Mouse (Mus musculus): ENCODE measurements at regions not wholly inside any gene's neighbourhood (a gene's known extent, or its start where the extent isn't known, plus 50 kb on each side); places are given as distances from the start of the nearest gene placed in this dataset.

DNA sequence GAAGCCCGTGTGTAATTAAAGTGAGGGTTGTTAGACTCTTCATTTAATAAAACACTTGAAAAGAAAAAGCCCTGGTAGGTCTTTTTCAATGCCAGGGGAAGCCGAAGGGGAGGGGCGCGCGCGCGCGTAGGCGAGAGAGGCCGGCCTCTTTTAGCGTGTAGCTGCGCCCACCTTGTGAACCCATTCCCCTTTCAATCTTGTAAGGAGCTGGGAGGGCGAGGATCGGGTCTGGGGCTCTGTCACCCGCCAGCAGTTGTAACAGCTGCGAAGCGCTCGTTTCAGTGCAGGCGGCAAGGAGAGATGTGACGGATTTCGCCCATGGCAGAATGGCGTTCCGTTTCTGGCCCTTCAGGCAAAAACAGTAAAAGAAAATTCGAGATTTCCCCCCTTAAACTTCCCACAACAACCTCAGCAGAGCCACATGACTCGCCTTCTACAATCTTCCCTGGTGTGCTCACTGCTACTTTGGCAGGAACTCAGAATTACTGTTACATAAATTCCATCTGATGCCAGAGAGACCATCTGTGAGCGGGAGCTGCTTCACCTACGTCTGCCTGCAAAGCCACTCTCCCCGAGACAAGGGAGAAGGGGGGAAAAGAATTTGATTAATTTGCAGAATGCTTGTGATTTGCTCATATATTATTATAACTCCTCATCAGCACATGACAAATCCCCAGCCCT is 436.4 kb downstream of the Zfp536 start:
- DNase-seq (ENCODE audit: low read depth, low spot score) = peak; percentile 78

GRCm38 (mm10) chr7:37337616-37338015 is 435.8 kb downstream of the Zfp536 start:
- DNase-seq (ENCODE audit: low read depth, low spot score) = no peak

- DNase-seq (ENCODE audit: low read depth, low spot score) = no peak
Observed at GRCm38 (mm10) chr7:37338067-37338501, 435.4 kb downstream of the Zfp536 start.

GRCm38 (mm10) chr7:37342613-37343012 is 430.8 kb downstream of the Zfp536 start:
- DNase-seq (ENCODE audit: low read depth, low spot score) = no peak

- DNase-seq (ENCODE audit: low read depth, low spot score) = no peak
Observed at GRCm38 (mm10) chr7:37343021-37343593, 430.3 kb downstream of the Zfp536 start.

GRCm38 (mm10) chr7:37343691-37344233 is 429.7 kb downstream of the Zfp536 start:
- no peak for DNase-seq (ENCODE audit: low read depth, low spot score)

GRCm38 (mm10) chr7:37346041-37346440 is 427.4 kb downstream of the Zfp536 start:
- peak; percentile 60 for DNase-seq (ENCODE audit: low read depth, low spot score)

DNA sequence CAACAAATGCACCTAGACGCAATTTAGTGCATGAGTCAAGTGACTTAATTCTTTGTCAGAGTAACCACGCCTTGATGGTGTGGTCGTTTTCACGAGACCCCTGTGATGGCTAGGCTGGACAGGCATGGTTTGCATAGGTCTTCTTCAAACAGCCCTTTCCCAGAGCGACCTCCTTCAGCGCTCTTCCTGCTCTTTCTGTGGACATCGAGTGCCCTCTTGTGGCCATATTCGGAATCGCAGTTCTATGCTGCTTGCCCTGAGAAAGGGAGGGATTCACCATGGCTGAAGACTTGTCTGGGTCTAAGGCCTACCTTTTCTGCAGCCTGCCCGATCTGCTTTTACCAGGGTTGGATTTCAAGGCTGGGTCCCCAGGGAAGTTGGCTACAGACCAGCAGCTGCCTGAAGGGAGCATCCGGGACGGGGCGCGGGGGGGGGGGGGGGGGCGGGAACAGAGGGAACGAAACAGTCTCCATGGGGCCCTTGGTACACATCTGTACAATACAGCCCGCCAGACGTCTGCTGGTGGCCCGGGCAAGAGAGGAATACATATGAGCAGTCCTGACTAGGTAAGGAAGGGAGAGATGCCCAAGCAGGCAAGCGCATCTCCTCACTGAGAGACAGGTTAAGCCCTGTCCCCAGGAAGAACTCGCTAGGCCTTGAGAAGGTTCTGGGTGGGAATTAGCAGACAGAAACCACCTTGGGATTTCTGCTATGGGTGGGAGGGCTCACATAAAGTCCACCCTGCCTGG is 415.6 kb downstream of the Zfp536 start:
- peak; percentile 75 for DNase-seq (ENCODE audit: low read depth, low spot score)

- DNase-seq (ENCODE audit: low read depth, low spot score) = no peak
Observed at GRCm38 (mm10) chr7:37358492-37358891, 414.9 kb downstream of the Zfp536 start.

GRCm38 (mm10) chr7:37359473-37359872 is 414.0 kb downstream of the Zfp536 start:
- DNase-seq (ENCODE audit: low read depth, low spot score) = no peak

GRCm38 (mm10) chr7:37360171-37360570 is 413.3 kb downstream of the Zfp536 start:
- DNase-seq (ENCODE audit: low read depth, low spot score) = no peak

DNA sequence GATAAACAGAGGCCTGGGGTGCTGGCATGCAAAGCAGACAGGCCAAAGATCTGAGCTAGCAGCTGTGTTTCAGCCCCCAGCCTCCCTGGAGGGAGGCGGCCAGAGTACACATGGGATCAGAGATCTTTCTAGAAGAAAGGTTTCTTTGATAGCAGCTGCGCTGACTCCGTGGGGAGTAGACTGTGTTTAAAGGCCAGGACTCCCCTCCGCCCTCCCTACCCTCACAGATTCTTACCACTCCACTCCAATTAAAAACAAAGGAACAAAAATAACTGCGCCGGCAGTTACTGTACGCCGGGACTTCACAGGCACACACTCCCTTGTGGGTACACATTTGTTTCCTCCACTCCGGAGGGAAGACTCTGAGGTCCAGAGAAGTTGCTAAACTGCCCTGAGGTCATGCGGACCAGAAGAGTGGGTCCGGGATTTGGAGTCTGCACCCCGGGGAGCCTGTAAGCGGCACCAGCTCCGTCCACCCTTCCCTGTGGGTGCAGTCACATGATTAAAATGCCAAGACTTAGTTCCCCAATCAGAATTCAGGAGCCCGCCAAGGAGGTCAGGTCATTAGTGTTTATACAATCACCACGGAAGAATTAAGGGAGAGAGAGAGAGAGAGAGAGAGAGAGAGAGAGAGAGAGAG is 411.5 kb downstream of the Zfp536 start:
- no peak for DNase-seq (ENCODE audit: low read depth, low spot score)

DNA sequence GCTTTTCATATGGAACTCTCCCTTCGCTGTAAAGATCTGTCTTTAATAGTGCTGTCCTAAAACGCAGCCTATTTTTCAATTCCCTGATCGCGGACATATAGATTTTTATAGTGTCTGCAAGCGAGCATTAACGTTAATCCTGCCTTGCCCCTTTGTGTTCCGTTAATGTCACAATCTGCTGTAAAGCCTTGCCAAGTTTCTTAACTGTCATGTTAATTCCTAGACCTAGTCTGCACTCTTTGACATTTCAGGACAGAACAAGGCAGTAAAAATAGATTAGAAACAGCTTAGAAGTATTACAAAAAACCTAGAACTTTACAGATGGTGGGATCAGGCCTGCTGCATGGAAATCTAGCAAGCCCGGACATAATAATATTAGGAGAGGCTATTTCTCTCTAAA is 410.6 kb downstream of the Zfp536 start:
- no peak for DNase-seq (ENCODE audit: low read depth, low spot score)

GRCm38 (mm10) chr7:37363629-37364175 is 409.7 kb downstream of the Zfp536 start:
- no peak for DNase-seq (ENCODE audit: low read depth, low spot score)

DNA sequence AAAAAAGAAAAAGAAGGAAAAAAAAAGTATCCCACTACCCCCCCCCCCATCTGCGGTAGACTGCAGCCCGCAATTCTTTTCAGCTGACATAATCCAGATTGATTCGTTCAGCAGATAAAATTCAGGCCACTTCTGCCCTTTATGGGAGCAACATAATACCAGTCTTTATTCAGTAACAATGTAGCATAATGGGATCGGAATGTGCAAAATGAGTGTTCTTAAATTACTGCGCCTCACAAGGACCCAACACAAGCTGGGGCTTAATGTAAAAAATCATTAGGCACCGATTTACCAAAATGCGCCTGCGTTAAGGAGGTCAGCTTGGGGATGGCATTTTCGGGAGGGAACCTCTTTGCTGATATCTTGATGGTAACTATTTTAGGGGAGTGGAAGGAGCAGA is 409.2 kb downstream of the Zfp536 start:
- no peak for DNase-seq (ENCODE audit: low read depth, low spot score)

GRCm38 (mm10) chr7:37366006-37366405 is 407.4 kb downstream of the Zfp536 start:
- no peak for DNase-seq (ENCODE audit: low read depth, low spot score)

- no peak for DNase-seq (ENCODE audit: low read depth, low spot score)
Observed at GRCm38 (mm10) chr7:37369698-37370097, 403.7 kb downstream of the Zfp536 start.

DNA sequence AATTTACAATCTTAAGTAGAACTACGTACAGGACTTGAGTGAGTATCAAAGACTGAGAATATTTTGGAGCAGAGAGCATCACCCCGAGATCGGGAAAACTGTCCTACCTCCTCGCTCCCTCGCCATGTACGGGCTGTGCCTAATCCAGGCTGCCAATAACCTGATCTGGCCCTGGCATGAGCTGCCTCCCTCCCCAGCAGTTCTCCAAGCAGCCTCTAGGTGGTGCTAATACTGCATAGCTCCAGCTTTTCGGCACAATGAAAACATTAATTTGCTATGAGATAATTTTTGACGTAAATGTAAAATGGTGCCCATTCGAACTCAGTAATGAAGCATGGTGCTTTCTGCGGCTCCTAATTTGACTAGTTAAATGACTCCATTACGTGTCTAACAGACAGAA is 399.6 kb downstream of the Zfp536 start:
- DNase-seq (ENCODE audit: low read depth, low spot score) = no peak

- DNase-seq (ENCODE audit: low read depth, low spot score) = no peak
Observed at GRCm38 (mm10) chr7:37375044-37375443, 398.4 kb downstream of the Zfp536 start.

GRCm38 (mm10) chr7:37375591-37375990 is 397.9 kb downstream of the Zfp536 start:
- no peak for DNase-seq (ENCODE audit: low read depth, low spot score)

- DNase-seq (ENCODE audit: low read depth, low spot score) = no peak
Observed at GRCm38 (mm10) chr7:37376207-37376606, 397.2 kb downstream of the Zfp536 start.

Measured in brain, embryonic 18.5 days (tissue).